ENCODE assay signal across 18 mouse cellular contexts in the genomic region with DNA sequence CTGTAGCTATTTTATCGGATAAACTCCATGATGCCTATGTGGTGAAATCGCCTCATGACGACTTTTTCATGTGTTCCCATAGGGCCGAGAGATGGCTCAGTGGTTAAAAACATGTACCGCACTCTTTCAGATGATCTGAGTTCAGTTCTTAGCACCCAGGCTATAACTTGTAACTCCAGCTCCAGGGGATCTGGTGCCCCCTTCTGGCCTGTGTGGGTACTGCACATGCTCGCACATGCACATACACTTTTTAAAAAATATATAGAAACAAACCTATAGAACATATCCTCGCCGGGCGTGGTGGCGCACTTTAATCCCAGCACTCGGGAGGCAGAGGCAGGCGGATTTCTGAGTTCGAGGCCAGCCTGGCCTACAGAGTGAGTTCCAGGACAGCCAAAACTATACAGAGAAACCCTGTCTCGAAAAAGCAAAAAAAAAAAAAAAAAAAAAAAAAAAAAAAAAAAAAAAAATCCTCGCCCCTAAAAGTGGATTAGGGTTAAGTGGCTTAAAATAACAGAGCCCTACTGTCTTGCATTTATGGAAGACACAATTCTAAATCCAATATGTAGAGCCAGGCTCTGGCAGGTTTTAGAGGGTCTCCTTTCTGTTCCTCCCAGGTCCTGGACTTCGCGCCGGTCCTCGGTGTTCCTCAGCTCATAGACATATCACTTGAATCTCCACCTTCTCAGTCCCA. TPM values are rescaled to one million over a fixed set of nuclear protein-coding genes. Genes with fewer than 3 reads are reported as not detected.
DNase-seq lines count a peak whose midpoint lies in the region; ATAC-seq and TF ChIP-seq lines count a peak whose summit lies in the region.
"Had no signal": no experiment of that assay in that cellular context is flagged by ENCODE, and none has a peak within 500 bp of the region (broad histone marks: within the 10 kb centered on the region; RNA-seq: fewer than 3 reads in every experiment).

No protein-coding gene starts in this region.

- peak; percentile 19 for TF ChIP-seq CTCF in hindbrain, postnatal 0 days (IDR thresholded peaks at IDR 0.05; ENCODE audit: low read depth)
- peak; percentile 25; the same call in 1 of the 2 replicates for TF ChIP-seq CTCF in bone marrow macrophage, adult 2 months (IDR thresholded peaks at IDR 0.05; ENCODE audit: low read depth, low read length)

- H3K36me3 ChIP-seq in hindbrain, postnatal 0 days (ENCODE audit: insufficient read depth, low read length), result no peaks in the 10 kb centered on the region
- no peaks in the 10 kb centered on the region for H3K36me3 ChIP-seq in hindbrain, embryonic 13.5 days
- no peaks in the 10 kb centered on the region for H3K36me3 ChIP-seq in embryonic facial prominence, embryonic 10.5 days (replicated peaks)
- H3K36me3 ChIP-seq: G1E; kidney, embryonic 15.5 days had no signal

- H3K4me1 ChIP-seq in hindbrain, postnatal 0 days (ENCODE audit: insufficient read depth, low read length), result no peaks in the 10 kb centered on the region
- H3K4me1 ChIP-seq in hindbrain, embryonic 13.5 days (replicated peaks), result no peaks in the 10 kb centered on the region
- no peaks in the 10 kb centered on the region for H3K4me1 ChIP-seq in bone marrow macrophage, adult 2 months (ENCODE audit: control insufficient read depth, insufficient read depth, low read length)
- H3K4me1 ChIP-seq in embryonic facial prominence, embryonic 10.5 days, result 0 out of 2 replicates have a peak, but pooled peaks cover 5% of the 10 kb centered on the region

- no peak overlapping the region for H3K4me3 ChIP-seq in hindbrain, postnatal 0 days (ENCODE audit: low read length)
- H3K4me3 ChIP-seq in hindbrain, embryonic 13.5 days, result no peak overlapping the region
- H3K4me3 ChIP-seq in bone marrow macrophage, adult 2 months (ENCODE audit: insufficient read depth, low read length), result no peak overlapping the region
- H3K4me3 ChIP-seq in embryonic facial prominence, embryonic 10.5 days, result no peak overlapping the region
- H3K4me3 ChIP-seq: kidney, embryonic 15.5 days; liver, embryonic 13.5 days had no signal

- WGBS in hindbrain, postnatal 0 days, result 92% methylated on average over 19 of the region's 19 CpGs
- WGBS in hindbrain, embryonic 13.5 days, result 92% methylated on average over 19 of the region's 19 CpGs
- WGBS in embryonic facial prominence, embryonic 10.5 days, result 90% methylated on average over 19 of the region's 19 CpGs

- TF ChIP-seq POLR2A in bone marrow macrophage, adult 2 months (IDR thresholded peaks at IDR 0.05; ENCODE audit: borderline replicate concordance, low read depth, low read length), result no peak

- ATAC-seq in hindbrain, postnatal 0 days, result no peak
- no peak for ATAC-seq in hindbrain, embryonic 13.5 days (ENCODE audit: low FRiP score)

- H3K27me3 ChIP-seq in hindbrain, postnatal 0 days (ENCODE audit: insufficient read depth, low read length), result no peaks in the 10 kb centered on the region
- no peaks in the 10 kb centered on the region for H3K27me3 ChIP-seq in hindbrain, embryonic 13.5 days
- H3K27me3 ChIP-seq in embryonic facial prominence, embryonic 10.5 days (replicated peaks; ENCODE audit: low read depth, poor library complexity, severe bottlenecking), result no peaks in the 10 kb centered on the region
- H3K27me3 ChIP-seq: kidney, embryonic 15.5 days; liver, embryonic 13.5 days had no signal

- H3K9ac ChIP-seq in hindbrain, postnatal 0 days (replicated peaks; ENCODE audit: low read length), result no peak overlapping the region
- H3K9ac ChIP-seq in hindbrain, embryonic 13.5 days, result no peak overlapping the region
- H3K9ac ChIP-seq: kidney, embryonic 15.5 days; liver, embryonic 13.5 days had no signal

- H3K27ac ChIP-seq in hindbrain, postnatal 0 days, result no peak overlapping the region
- H3K27ac ChIP-seq in hindbrain, embryonic 13.5 days, result no peak overlapping the region
- no peak overlapping the region for H3K27ac ChIP-seq in bone marrow macrophage, adult 2 months (ENCODE audit: insufficient read depth, low read depth, low read length)
- H3K27ac ChIP-seq in embryonic facial prominence, embryonic 10.5 days (replicated peaks), result no peak overlapping the region
- H3K27ac ChIP-seq: kidney, embryonic 15.5 days; liver, embryonic 13.5 days had no signal

- no peak for DNase-seq in hindbrain, postnatal 0 days (ENCODE audit: low spot score)
- peak; percentile 17 for DNase-seq in lung, postnatal 36 days
- DNase-seq in lung, postnatal 4 days, result no peak
- peak; percentile 33 for DNase-seq in thymus, postnatal 25 days
- no peak for DNase-seq in embryonic facial prominence, embryonic 10.5 days (ENCODE audit: low spot score)
- DNase-seq in ovary, postnatal 14 days (ENCODE audit: low spot score), result no peak
- DNase-seq: right cerebral cortex, postnatal 25 days had no signal

- no peaks in the 10 kb centered on the region for H3K9me3 ChIP-seq in hindbrain, postnatal 0 days (ENCODE audit: low read length)
- H3K9me3 ChIP-seq in hindbrain, embryonic 13.5 days, result no peaks in the 10 kb centered on the region; the same call in 1 of the 2 replicates
- peaks cover 4% of the 10 kb centered on the region; the same call in 1 of the 2 replicates for H3K9me3 ChIP-seq in embryonic facial prominence, embryonic 10.5 days
- H3K9me3 ChIP-seq: kidney, embryonic 15.5 days had no signal

- no peak overlapping the region for H3K4me2 ChIP-seq in hindbrain, postnatal 0 days (ENCODE audit: low read depth, low read length)
- no peak overlapping the region for H3K4me2 ChIP-seq in hindbrain, embryonic 13.5 days
- H3K4me2 ChIP-seq: kidney, embryonic 15.5 days; midbrain, embryonic 11.5 days had no signal

RNA-seq across cellular contexts. Expression of a gene that starts 13.5 kb away (rescaled TPM):
- total RNA-seq in hindbrain, postnatal 0 days (2014; rRNA removed), result 0.11 and 0.21 TPM in 2 replicates
- 0.32 and 0.39 TPM in 2 replicates for polyA plus RNA-seq in hindbrain, postnatal 0 days (2015; fragmentation: Nextera tagmentation; extraction: Ambion mirVana)
- polyA plus RNA-seq in hindbrain, embryonic 13.5 days (2015; fragmentation: Nextera tagmentation; extraction: Ambion mirVana), result 0.21 and 0.27 TPM in 2 replicates
- polyA plus RNA-seq in bone marrow macrophage, adult 2 months (2012; ENCODE audit: insufficient read depth, insufficient read length, missing spikeins), result not detected in 2 replicates
- 0.22 and 0.33 TPM in 2 replicates for polyA plus RNA-seq in embryonic facial prominence, embryonic 10.5 days (2016; fragmentation: Nextera tagmentation; extraction: Ambion mirVana)
- total RNA-seq: G1E; heart, postnatal 14 days; layer of hippocampus, postnatal 14 days had no signal
- polyA plus RNA-seq: adrenal gland, adult 2 months; forebrain, embryonic 11.5 days; G1E had no signal

RNA-seq across cellular contexts. Expression of a gene that starts 26.9 kb away (rescaled TPM):
- total RNA-seq in hindbrain, postnatal 0 days (2014; rRNA removed), result 0.22 and 2.0 TPM in 2 replicates
- 0.05 and 0.06 TPM in 2 replicates for polyA plus RNA-seq in hindbrain, postnatal 0 days (2015; fragmentation: Nextera tagmentation; extraction: Ambion mirVana)
- polyA plus RNA-seq in hindbrain, embryonic 13.5 days (2015; fragmentation: Nextera tagmentation; extraction: Ambion mirVana), result 0.03 TPM in 1 of 2 replicates, not detected in the other
- polyA plus RNA-seq in bone marrow macrophage, adult 2 months (2012; ENCODE audit: insufficient read depth, insufficient read length, missing spikeins), result 0.87 and 1.2 TPM in 2 replicates
- polyA plus RNA-seq in embryonic facial prominence, embryonic 10.5 days (2016; fragmentation: Nextera tagmentation; extraction: Ambion mirVana), result not detected in 2 replicates
- total RNA-seq: heart, postnatal 14 days had no signal
- polyA plus RNA-seq: embryonic facial prominence, embryonic 11.5 days; forebrain, embryonic 11.5 days; midbrain, embryonic 11.5 days had no signal

RNA-seq across cellular contexts. Expression of a gene that starts 48.8 kb away (rescaled TPM):
- total RNA-seq in hindbrain, postnatal 0 days (2014; rRNA removed), result 8.5 and 11.1 TPM in 2 replicates
- polyA plus RNA-seq in hindbrain, postnatal 0 days (2015; fragmentation: Nextera tagmentation; extraction: Ambion mirVana), result 4.8 and 5.6 TPM in 2 replicates
- 3.5 TPM in 2 replicates for polyA plus RNA-seq in hindbrain, embryonic 13.5 days (2015; fragmentation: Nextera tagmentation; extraction: Ambion mirVana)
- polyA plus RNA-seq in bone marrow macrophage, adult 2 months (2012; ENCODE audit: insufficient read depth, insufficient read length, missing spikeins), result 7.0 and 7.5 TPM in 2 replicates
- 2.6 and 3.1 TPM in 2 replicates for polyA plus RNA-seq in embryonic facial prominence, embryonic 10.5 days (2016; fragmentation: Nextera tagmentation; extraction: Ambion mirVana)

Comparison
In these comparisons a context has a peak if more than half of its experiments do, and no peak if none do; other contexts are left out.
1. DNase-seq: peak in lung, postnatal 36 days (single experiment) and thymus, postnatal 25 days (single experiment); none in hindbrain, postnatal 0 days (single experiment), lung, postnatal 4 days (0 of 2), embryonic facial prominence, embryonic 10.5 days (single experiment) and ovary, postnatal 14 days (single experiment).